Mouse (Mus musculus) heart, embryonic 16.5 days (tissue): ENCODE data around the gene Zmynd10. TPM values are rescaled to one million over a fixed set of nuclear protein-coding genes. Genes with fewer than 3 reads are reported as not detected.
"Not testable (repeated sequence)": the region's sequence is repeated elsewhere in the genome, so short reads cannot be mapped to it uniquely, and the experiment has no call there.

Experiments
- ATAC-seq: fragments of 200-750 bp; cut with Nextera tagmentation; replicated peaks from 2 replicates; pipeline ENCODE4 v1.8.0; 2017; ENCODE audit warnings: moderate number of reproducible peaks; ENCODE audit not compliant: insufficient read depth, low FRiP score; ENCODE audit errors: extremely low read depth
- H3K27ac ChIP-seq: fragments of 300-500 bp; sonication (generic); 2 replicates; pipeline ENCODE4 v1.5.1; 2014; ENCODE audit warnings: mild to moderate bottlenecking, low read length, control low read depth, moderate library complexity
- H3K27me3 ChIP-seq: fragments of 300-500 bp; sonication (generic); 2 replicates; pipeline ENCODE4 v1.6.1; 2014; ENCODE audit warnings: low read length, mixed read lengths; ENCODE audit not compliant: control insufficient read depth, insufficient read depth
- H3K36me3 ChIP-seq: fragments of 300-500 bp; sonication (generic); 2 replicates; pipeline ENCODE4 v1.6.1; 2014; ENCODE audit not compliant: control insufficient read depth, insufficient read depth
- H3K4me1 ChIP-seq: fragments of 300-500 bp; sonication (generic); 2 replicates; pipeline ENCODE4 v1.6.1; 2014; ENCODE audit warnings: low read length, mixed read lengths; ENCODE audit not compliant: control insufficient read depth, insufficient read depth
- H3K4me2 ChIP-seq: fragments of 300-500 bp; sonication (generic); 2 replicates; pipeline ENCODE4 v1.6.1; 2014; ENCODE audit warnings: low read depth, mild to moderate bottlenecking, control low read depth, low read length
- H3K4me3 ChIP-seq: fragments of 300-500 bp; sonication (generic); 2 replicates; pipeline ENCODE4 v1.5.1; 2014; ENCODE audit warnings: mild to moderate bottlenecking, control low read depth, low read length
- H3K9ac ChIP-seq: fragments of 300-500 bp; sonication (generic); 2 replicates; pipeline ENCODE4 v1.6.1; 2014; ENCODE audit warnings: low read length, control low read depth
- H3K9me3 ChIP-seq: fragments of 300-500 bp; sonication (generic); replicated peaks from 2 replicates; pipeline ENCODE4 v1.6.1; 2016; ENCODE audit warnings: low read length; ENCODE audit not compliant: control insufficient read depth
- WGBS: fragments of 180-500 bp; shearing (Covaris S2); extraction: QIAGEN DNeasy Blood & Tissue Kit; methylation state at CpG from one replicate; pipeline ENCODE4 v1.1.7; 2014; 5-methylcytosine and 5-hydroxymethylcytosine counted together
- polyA plus RNA-seq: library from polyadenylated mRNA; unstranded; fragments of >200 nt; fragmentation: Nextera tagmentation; extraction: Ambion mirVana; gene quantifications from 2 replicates; pipeline ENCODE4 v1.2.1, GENCODE M21; 2015

The Zmynd10 gene
- polyA plus RNA-seq, 1 experiment from 2014 or later, result 1.7 TPM

- Histone ChIP-seq H3K4me3 (peak overlapping the region; percentile 87), H3K9me3 (no peaks in the 10 kb centered on the region), H3K36me3 (peaks cover 18% of the 10 kb centered on the region), H3K9ac (peak overlapping the region; percentile 9), H3K27me3 (no peaks in the 10 kb centered on the region), H3K4me2 (peak overlapping the region; percentile 75), H3K4me1 (peaks cover 35% of the 10 kb centered on the region), H3K27ac (peak overlapping the region; percentile 16; the same call in 1 of the 2 replicates)
- ATAC-seq, result no peak
- 61% methylated on average over 21 of the region's 21 CpGs for WGBS
Observed at GRCm38 (mm10) chr9:107570845-107571244, 23.7 kb downstream of the Zmynd10 start.

GRCm38 (mm10) chr9:107571534-107572326 lies 24.6 kb downstream of the Zmynd10 start:
- Histone ChIP-seq H3K27ac (no peak overlapping the region), H3K36me3 (peaks cover 18% of the 10 kb centered on the region), H3K9ac (peak overlapping the region; percentile 9), H3K27me3 (no peaks in the 10 kb centered on the region), H3K4me1 (peaks cover 41% of the 10 kb centered on the region), H3K4me3 (no peak overlapping the region; the same call in 1 of the 2 replicates), H3K9me3 (no peaks in the 10 kb centered on the region), H3K4me2 (peak overlapping the region; percentile 75)
- 85% methylated on average over 22 of the region's 22 CpGs for WGBS
- no peak for ATAC-seq

- Histone ChIP-seq H3K36me3 (peaks cover 18% of the 10 kb centered on the region), H3K9ac (peak overlapping the region; percentile 26; the same call in 1 of the 2 replicates), H3K4me1 (peaks cover 45% of the 10 kb centered on the region), H3K4me2 (no peak overlapping the region), H3K27me3 (no peaks in the 10 kb centered on the region), H3K9me3 (no peaks in the 10 kb centered on the region), H3K4me3 (no peak overlapping the region), H3K27ac (peak overlapping the region; percentile 29; the same call in 1 of the 2 replicates)
- ATAC-seq, result no peak
- WGBS, result 98% methylated on average over 2 of the region's 2 CpGs
Observed at GRCm38 (mm10) chr9:107572327-107572662, 25.2 kb downstream of the Zmynd10 start.

GRCm38 (mm10) chr9:107573774-107574173 lies 26.7 kb downstream of the Zmynd10 start:
- H3K27me3 ChIP-seq, H3K4me2 ChIP-seq, ATAC-seq, H3K4me3 ChIP-seq, H3K27ac ChIP-seq, H3K9me3 ChIP-seq, H3K9ac ChIP-seq: not testable (repeated sequence)
- WGBS, result 83% methylated on average over 6 of the region's 6 CpGs
- Histone ChIP-seq H3K36me3 (peaks cover 18% of the 10 kb centered on the region), H3K4me1 (peaks cover 37% of the 10 kb centered on the region)

- H3K27ac ChIP-seq, result peak overlapping the region; percentile 70
- peaks cover 34% of the 10 kb centered on the region for H3K4me1 ChIP-seq
- H3K36me3 ChIP-seq, result peaks cover 18% of the 10 kb centered on the region
- no peaks in the 10 kb centered on the region for H3K27me3 ChIP-seq
- no peaks in the 10 kb centered on the region for H3K9me3 ChIP-seq
- H3K9ac ChIP-seq, result no peak overlapping the region
- 79% methylated on average over 14 of the region's 14 CpGs for WGBS
- no peak overlapping the region for H3K4me3 ChIP-seq
- no peak overlapping the region; the same call in 1 of the 2 replicates for H3K4me2 ChIP-seq
- no peak for ATAC-seq
Observed at GRCm38 (mm10) chr9:107575579-107576356, 28.7 kb downstream of the Zmynd10 start.

GRCm38 (mm10) chr9:107576357-107577107 lies 29.4 kb downstream of the Zmynd10 start, which contains the start of gene Hyal1:
Gene Hyal1, plus strand, starts transcription at chr9:107576927.
- Histone ChIP-seq H3K27me3 (no peaks in the 10 kb centered on the region), H3K27ac (peak within 1 kb of the TSS; percentile 70), H3K4me3 (peak within 1 kb of the TSS; percentile 34), H3K4me1 (peaks cover 31% of the 10 kb centered on the region), H3K9me3 (no peaks in the 10 kb centered on the region), H3K36me3 (peaks cover 16% of the 10 kb centered on the region), H3K9ac (peak within 1 kb of the TSS; percentile 63), H3K4me2 (peak within 1 kb of the TSS; percentile 60)
- WGBS, result 24% methylated on average over 16 of the region's 16 CpGs
- peak; percentile 72 for ATAC-seq

- Histone ChIP-seq H3K27me3 (no peaks in the 10 kb centered on the region), H3K36me3 (peaks cover 4% of the 10 kb centered on the region), H3K4me1 (peaks cover 31% of the 10 kb centered on the region), H3K4me2 (peak overlapping the region; percentile 5; the same call in 1 of the 2 replicates), H3K9ac (no peak overlapping the region), H3K4me3 (no peak overlapping the region), H3K27ac (no peak overlapping the region), H3K9me3 (no peaks in the 10 kb centered on the region)
- no peak for ATAC-seq
- 91% methylated on average over 10 of the region's 10 CpGs for WGBS
Observed at GRCm38 (mm10) chr9:107577871-107578270, 30.8 kb downstream of the Zmynd10 start.

- Histone ChIP-seq H3K4me1 (peaks cover 31% of the 10 kb centered on the region), H3K27me3 (no peaks in the 10 kb centered on the region), H3K9ac (no peak within 1 kb of the TSS), H3K36me3 (peaks cover 7% of the 10 kb centered on the region), H3K4me3 (no peak within 1 kb of the TSS), H3K9me3 (no peaks in the 10 kb centered on the region), H3K27ac (no peak within 1 kb of the TSS), H3K4me2 (peak within 1 kb of the TSS; percentile 5; the same call in 1 of the 2 replicates)
- 73% methylated on average over 3 of the region's 3 CpGs for WGBS
- no peak for ATAC-seq
Observed at GRCm38 (mm10) chr9:107578587-107578986, 31.5 kb downstream of the Zmynd10 start, which contains the start of gene Naa80. Gene Naa80, plus strand, starts transcription at chr9:107578887.
